Mouse (Mus musculus) lung, embryonic 14.5 days (tissue): ENCODE results near the gene Tstd1. TPM values are rescaled to one million over a fixed set of nuclear protein-coding genes. Genes with fewer than 3 reads are reported as not detected.

Experiments used
- ATAC-seq: fragments of 200-750 bp; cut with Nextera tagmentation; 2 replicates; pipeline ENCODE4 v1.8.0; 2017; ENCODE audit warnings: mild to moderate bottlenecking, moderate TSS enrichment, moderate library complexity; ENCODE audit not compliant: insufficient read depth
- DNase-seq: peaks from one replicate; pipeline ENCODE4 v3.0.0-alpha.2; 2015
- H3K27ac ChIP-seq: fragments of 300-500 bp; sonication (generic); 2 replicates; pipeline ENCODE4 v1.5.1; 2014; ENCODE audit warnings: low read depth, mild to moderate bottlenecking, moderate library complexity
- H3K27me3 ChIP-seq: fragments of 300-500 bp; sonication (generic); 2 replicates; pipeline ENCODE4 v1.6.1; 2014; ENCODE audit warnings: low read length, control low read depth; ENCODE audit not compliant: insufficient read depth
- H3K36me3 ChIP-seq: fragments of 300-500 bp; sonication (generic); 2 replicates; pipeline ENCODE4 v1.6.1; 2014; ENCODE audit warnings: control low read depth; ENCODE audit not compliant: insufficient read depth
- H3K4me1 ChIP-seq: fragments of 300-500 bp; sonication (generic); 2 replicates; pipeline ENCODE4 v1.6.1; 2014; ENCODE audit warnings: antibody characterized with exemption, control low read depth; ENCODE audit not compliant: insufficient read depth
- H3K4me2 ChIP-seq: fragments of 300-500 bp; sonication (generic); 2 replicates; pipeline ENCODE4 v1.6.1; 2014; ENCODE audit warnings: mild to moderate bottlenecking
- H3K4me3 ChIP-seq: fragments of 300-500 bp; sonication (generic); 2 replicates; pipeline ENCODE4 v1.5.1; 2014; ENCODE audit warnings: low read depth, low read length
- H3K9ac ChIP-seq: fragments of 300-500 bp; sonication (generic); 2 replicates; pipeline ENCODE4 v1.6.1; 2014
- H3K9me3 ChIP-seq: fragments of 300-500 bp; sonication (generic); 2 replicates; pipeline ENCODE4 v1.6.1; 2016; ENCODE audit warnings: low read depth, low read length, control low read depth
- CTCF ChIP-seq: IDR thresholded peaks from 2 replicates; pipeline ENCODE4 v1.5.1; 2016; ENCODE audit warnings: antibody characterized with exemption, low read depth
- WGBS: fragments of 180-500 bp; shearing (Covaris S2); extraction: QIAGEN DNeasy Blood & Tissue Kit; methylation state at CpG from one replicate; pipeline ENCODE4 v1.1.7; 2014; 5-methylcytosine and 5-hydroxymethylcytosine counted together
- polyA plus RNA-seq: library from polyadenylated mRNA; unstranded; fragments of >200 nt; fragmentation: Nextera tagmentation; extraction: Ambion mirVana; gene quantifications from 2 replicates; pipeline ENCODE4 v1.2.1, GENCODE M21; 2014

Tstd1 gene
- polyA plus RNA-seq, 1 experiment from 2014 or later, result 3.4 TPM

GRCm38 (mm10) chr1:171435288-171435814, 16.7 kb downstream of the Tstd1 start:
- no peaks in the 10 kb centered on the region for H3K27me3 ChIP-seq
- WGBS, result 21% methylated on average over 7 of the region's 7 CpGs
- peak; percentile 48 for DNase-seq
- TF ChIP-seq CTCF, result no peak
- H3K4me3 ChIP-seq, result no peak overlapping the region
- no peak overlapping the region for H3K9ac ChIP-seq
- H3K9me3 ChIP-seq, result no peaks in the 10 kb centered on the region
- ATAC-seq, result no peak
- no peak overlapping the region for H3K4me2 ChIP-seq
- H3K4me1 ChIP-seq, result peaks cover 14% of the 10 kb centered on the region
- no peak overlapping the region; the same call in 1 of the 2 replicates for H3K27ac ChIP-seq
- H3K36me3 ChIP-seq, result no peaks in the 10 kb centered on the region

- 28% methylated on average over 1 of the region's 1 CpGs for WGBS
- no peak overlapping the region; the same call in 1 of the 2 replicates for H3K27ac ChIP-seq
These were observed 17.3 kb downstream of the Tstd1 start for GRCm38 (mm10) chr1:171435974-171436373.

GRCm38 (mm10) chr1:171437264-171438013, 18.8 kb downstream of the Tstd1 start, which contains the start of gene F11r:
Gene F11r (plus strand): TSS chr1:171437535.
- Histone ChIP-seq H3K27ac (peak within 1 kb of the TSS; percentile 89; the same call in 1 of the 2 replicates), H3K9ac (peak within 1 kb of the TSS; percentile 73), H3K4me2 (peak within 1 kb of the TSS; percentile 72), H3K27me3 (no peaks in the 10 kb centered on the region), H3K36me3 (no peaks in the 10 kb centered on the region), H3K4me1 (peaks cover 29% of the 10 kb centered on the region), H3K9me3 (no peaks in the 10 kb centered on the region), H3K4me3 (peak within 1 kb of the TSS; percentile 67)
- 1% methylated on average over 44 of the region's 46 CpGs for WGBS
- TF ChIP-seq CTCF, result peak; percentile 40
- DNase-seq (peak; percentile 89), ATAC-seq (peak; percentile 80)

More at GRCm38 (mm10) chr1:171435974-171436373, 17.3 kb downstream of the Tstd1 start:
- DNase-seq (no peak), ATAC-seq (no peak)
- H3K9ac ChIP-seq, result no peak overlapping the region
- no peaks in the 10 kb centered on the region for H3K36me3 ChIP-seq
- no peak overlapping the region; the same call in 1 of the 2 replicates for H3K4me2 ChIP-seq
- no peaks in the 10 kb centered on the region for H3K9me3 ChIP-seq
- peaks cover 20% of the 10 kb centered on the region for H3K4me1 ChIP-seq
- no peaks in the 10 kb centered on the region for H3K27me3 ChIP-seq
- TF ChIP-seq CTCF, result no peak
- H3K4me3 ChIP-seq, result no peak overlapping the region

GRCm38 (mm10) chr1:171438014-171438670, 19.5 kb downstream of the Tstd1 start:
- H3K9me3 ChIP-seq, result no peaks in the 10 kb centered on the region
- peaks cover 31% of the 10 kb centered on the region for H3K4me1 ChIP-seq
- no peaks in the 10 kb centered on the region for H3K36me3 ChIP-seq
- peak overlapping the region; percentile 73 for H3K9ac ChIP-seq
- DNase-seq (peak; percentile 46), ATAC-seq (0 out of 2 replicates have a peak, but pooled peaks have one; percentile 4)
- H3K4me3 ChIP-seq, result peak overlapping the region; percentile 67
- peak overlapping the region; percentile 72 for H3K4me2 ChIP-seq
- H3K27ac ChIP-seq, result peak overlapping the region; percentile 89; the same call in 1 of the 2 replicates
- no peaks in the 10 kb centered on the region for H3K27me3 ChIP-seq
- WGBS, result 4% methylated on average over 18 of the region's 18 CpGs
- no peak for TF ChIP-seq CTCF

GRCm38 (mm10) chr1:171439072-171439471, 20.4 kb downstream of the Tstd1 start:
- peak overlapping the region; percentile 67 for H3K4me3 ChIP-seq
- peak overlapping the region; percentile 89 for H3K27ac ChIP-seq
- no peaks in the 10 kb centered on the region for H3K9me3 ChIP-seq

GRCm38 (mm10) chr1:171440025-171440725, 21.5 kb downstream of the Tstd1 start:
- H3K9ac ChIP-seq, result peak overlapping the region; percentile 36
- peak; percentile 69 for ATAC-seq
- no peak for TF ChIP-seq CTCF

More at GRCm38 (mm10) chr1:171439072-171439471, 20.4 kb downstream of the Tstd1 start:
- H3K4me2 ChIP-seq, result peak overlapping the region; percentile 72
- no peaks in the 10 kb centered on the region for H3K36me3 ChIP-seq
- 25% methylated on average over 8 of the region's 8 CpGs for WGBS
- peak; percentile 60 for DNase-seq
- ATAC-seq, result no peak
- peak overlapping the region; percentile 73 for H3K9ac ChIP-seq
- no peaks in the 10 kb centered on the region for H3K27me3 ChIP-seq
- H3K4me1 ChIP-seq, result peaks cover 31% of the 10 kb centered on the region
- TF ChIP-seq CTCF, result no peak

More at GRCm38 (mm10) chr1:171440025-171440725, 21.5 kb downstream of the Tstd1 start:
- Histone ChIP-seq H3K4me3 (peak overlapping the region; percentile 67; the same call in 1 of the 2 replicates), H3K27me3 (no peaks in the 10 kb centered on the region), H3K36me3 (no peaks in the 10 kb centered on the region), H3K9me3 (no peaks in the 10 kb centered on the region), H3K4me1 (peaks cover 31% of the 10 kb centered on the region), H3K27ac (peak overlapping the region; percentile 89), H3K4me2 (peak overlapping the region; percentile 72)
- 19% methylated on average over 9 of the region's 9 CpGs for WGBS
- peak; percentile 89 for DNase-seq
